Mouse (Mus musculus): ENCODE data around the gene Akap6. TPM values are rescaled to one million over a fixed set of nuclear protein-coding genes. Genes with fewer than 3 reads are reported as not detected.

The Akap6 gene
- total RNA-seq (2012; rRNA removed) (0.38 and 0.42 TPM in 2 replicates), total RNA-seq (2014; rRNA removed) (0.09 and 0.12 TPM in 2 replicates), polyA plus RNA-seq (2012; ENCODE audit: insufficient read length, low read depth) (0.30 and 0.33 TPM in 2 replicates)

DNA sequence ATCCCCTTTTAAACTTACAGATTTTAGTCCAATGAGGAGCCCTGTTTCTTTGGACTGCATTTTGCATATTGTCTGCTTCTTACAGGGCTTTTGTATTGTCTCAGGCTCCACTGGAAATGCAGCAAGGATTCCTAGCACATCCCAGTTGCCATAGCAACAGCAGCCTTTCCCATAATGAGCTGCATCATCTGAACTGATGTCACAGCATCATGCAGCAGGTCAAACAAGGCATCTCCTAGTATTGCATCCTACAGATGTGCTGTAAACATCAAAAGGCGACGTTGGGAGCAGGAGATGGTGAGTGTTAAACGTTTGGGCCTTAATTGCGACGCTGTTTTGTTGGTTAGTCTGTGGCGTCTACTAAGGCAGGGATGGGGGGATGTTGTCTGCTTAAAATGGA lies at the start of gene Akap6:
TSS of gene Akap6 (plus strand) at position 238 of the 400 bp plus-strand sequence.
- Histone ChIP-seq H3K36me3 (replicated peaks in 1 of 2; ENCODE audit: control insufficient read depth in 1 of 2, insufficient read depth in 1 of 2, low read length in 1 of 2) (no peaks in the 10 kb centered on the region), H3K9me3 (replicated peaks; ENCODE audit: low read length) (no peaks in the 10 kb centered on the region), H3K4me3 (replicated peaks in 1 of 3; ENCODE audit: low read depth in 2 of 3, low read length in 2 of 3, poor library complexity in 1 of 3) (no peak within 1 kb of the TSS), H3K79me2 (replicated peaks; ENCODE audit: control insufficient read depth, extremely low read depth, insufficient read depth, poor library complexity, severe bottlenecking) (no peaks in the 10 kb centered on the region), H3K4me2 (ENCODE audit: insufficient read depth, low read depth, poor library complexity, severe bottlenecking) (no peak within 1 kb of the TSS), H3K27ac (ENCODE audit: insufficient read depth, low read depth) (no peak within 1 kb of the TSS), H3K4me1 (ENCODE audit: control insufficient read depth in 1 of 2, insufficient read depth in 2 of 2) (peaks cover 0 to 3% of the 10 kb centered on the region in 2 experiments; a peak in 1 of 4 replicates), H3K27me3 (replicated peaks) (no peaks in the 10 kb centered on the region), H3K9ac (ENCODE audit: insufficient read depth, low read depth) (no peak within 1 kb of the TSS)
- dilution Hi-C loops (cut with MboI; ENCODE audit: extremely low pct_ligation_motif_present, extremely low pct_unique_long_range_greater_than_20kb, low sequenced_read_pairs) (no loop called here), in situ Hi-C loops (cut with MboI; ENCODE audit: low pct_ligation_motif_present, low pct_unique_long_range_greater_than_20kb, low sequenced_read_pairs) (no loop called here)
- DNase-seq (ENCODE audit: extremely low read depth) = no peak
- no peak for TF ChIP-seq JUND (conservative IDR thresholded peaks at IDR 0.05; ENCODE audit: low read depth, low read length)
- no peak for TF ChIP-seq UBTF (IDR thresholded peaks at IDR 0.05; ENCODE audit: low read depth, low read length)
- TF ChIP-seq ETS1 (conservative IDR thresholded peaks at IDR 0.05; ENCODE audit: low read depth, low read length) = no peak
- no peak for TF ChIP-seq MAFK (IDR thresholded peaks at IDR 0.05; ENCODE audit: insufficient replicate concordance, low read length)
- no peak for TF ChIP-seq IRF4 (IDR thresholded peaks at IDR 0.05; ENCODE audit: low read depth, low read length)
- TF ChIP-seq MXI1 (IDR thresholded peaks at IDR 0.05; ENCODE audit: low read depth, low read length) = no peak
- TF ChIP-seq POLR2A (IDR thresholded peaks at IDR 0.05; ENCODE audit: low read depth, low read length) = no peak
- no peak for TF ChIP-seq MAX (IDR thresholded peaks at IDR 0.05; ENCODE audit: low read length)
- TF ChIP-seq CHD1 (IDR thresholded peaks at IDR 0.05; ENCODE audit: low read depth, low read length) = no peak
- no peak for TF ChIP-seq E2F4 (IDR thresholded peaks at IDR 0.05; ENCODE audit: insufficient replicate concordance, low read depth, low read length)
- no peak for TF ChIP-seq MEF2A (IDR thresholded peaks at IDR 0.05; ENCODE audit: borderline replicate concordance, low read depth, low read length)

DNA sequence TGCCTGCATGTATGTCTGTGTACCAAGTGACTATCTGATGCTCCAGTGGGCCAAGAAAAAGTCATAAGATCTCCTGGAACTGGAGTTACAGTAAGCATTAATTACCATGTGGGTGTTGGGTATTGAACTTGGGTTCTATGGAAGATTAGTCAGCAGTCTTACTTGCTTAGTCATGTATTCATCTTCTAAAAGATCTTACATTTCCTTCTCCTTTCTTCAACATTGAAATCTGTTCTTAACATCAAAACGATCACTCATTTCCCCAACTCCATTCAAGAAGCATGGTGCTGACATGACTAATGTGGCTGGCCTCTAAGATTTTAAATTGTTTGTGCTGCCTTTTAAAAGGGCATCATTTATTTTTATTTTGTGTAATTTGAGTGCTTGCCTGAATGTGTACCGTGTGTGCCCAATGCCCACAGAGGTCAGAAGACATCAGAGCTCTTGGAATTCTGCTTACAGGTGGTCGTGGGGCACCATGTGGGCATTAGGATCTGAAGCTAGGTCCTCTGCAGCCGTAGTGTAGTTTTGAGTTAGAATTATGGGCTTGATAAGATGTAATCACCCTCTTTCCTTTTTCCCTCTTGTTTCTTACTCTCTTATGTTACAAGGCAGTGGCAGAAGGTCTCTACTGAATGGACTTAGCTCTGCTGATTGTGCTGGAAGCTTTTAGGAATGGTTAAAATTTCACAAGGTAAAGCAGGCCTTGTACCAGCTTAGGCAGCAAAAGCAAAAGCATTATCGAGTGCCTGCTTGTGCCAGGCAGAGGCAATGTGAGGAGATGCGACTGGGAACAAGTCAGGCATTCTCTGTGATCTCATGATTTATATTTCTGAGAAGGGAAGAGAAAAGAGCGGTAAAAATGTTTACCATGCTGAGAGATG lies 36.0 kb upstream of the Akap6 start:
- Histone ChIP-seq H3K4me3 (replicated peaks in 1 of 3; ENCODE audit: low read depth in 2 of 3, low read length in 2 of 3, poor library complexity in 1 of 3) (no peak overlapping the region), H3K27ac (ENCODE audit: insufficient read depth, low read depth) (no peak overlapping the region), H3K9ac (ENCODE audit: insufficient read depth, low read depth) (no peak overlapping the region), H3K36me3 (replicated peaks in 1 of 2; ENCODE audit: control insufficient read depth in 1 of 2, insufficient read depth in 1 of 2, low read length in 1 of 2) (no peaks in the 10 kb centered on the region), H3K9me3 (replicated peaks; ENCODE audit: low read length) (no peaks in the 10 kb centered on the region), H3K4me2 (ENCODE audit: insufficient read depth, low read depth, poor library complexity, severe bottlenecking) (no peak overlapping the region), H3K27me3 (replicated peaks) (no peaks in the 10 kb centered on the region), H3K79me2 (replicated peaks; ENCODE audit: control insufficient read depth, extremely low read depth, insufficient read depth, poor library complexity, severe bottlenecking) (no peaks in the 10 kb centered on the region), H3K4me1 (ENCODE audit: control insufficient read depth in 1 of 2, insufficient read depth in 2 of 2) (peaks cover 0 to 19% of the 10 kb centered on the region in 2 experiments; a peak in 2 of 4 replicates)
- TF ChIP-seq BHLHE40 (IDR thresholded peaks at IDR 0.05; ENCODE audit: low read depth, low read length) (no peak), NRF1 (IDR thresholded peaks at IDR 0.05; ENCODE audit: low read depth, low read length) (no peak), POLR2A (IDR thresholded peaks at IDR 0.05; ENCODE audit: low read depth, low read length) (no peak), RCOR1 (conservative IDR thresholded peaks at IDR 0.05; ENCODE audit: low read depth, low read length) (no peak), UBTF (IDR thresholded peaks at IDR 0.05; ENCODE audit: low read depth, low read length) (no peak), CTCF (conservative IDR thresholded peaks at IDR 0.05 in 1 of 2, IDR thresholded peaks at IDR 0.05 in 1 of 2; ENCODE audit: low read depth in 2 of 2, low read length in 2 of 2) (no peak), MYC (IDR thresholded peaks at IDR 0.05; ENCODE audit: low read depth, low read length) (no peak), MAX (IDR thresholded peaks at IDR 0.05; ENCODE audit: low read length) (no peak), ZNF384 (IDR thresholded peaks at IDR 0.05; ENCODE audit: low read depth, low read length) (no peak), USF1 (IDR thresholded peaks at IDR 0.05; ENCODE audit: low read depth, low read length) (no peak), IRF4 (IDR thresholded peaks at IDR 0.05; ENCODE audit: low read depth, low read length) (no peak), HCFC1 (IDR thresholded peaks at IDR 0.05; ENCODE audit: low read depth, low read length) (no peak), JUND (conservative IDR thresholded peaks at IDR 0.05; ENCODE audit: low read depth, low read length) (no peak)
- in situ Hi-C loops (cut with MboI; ENCODE audit: low pct_ligation_motif_present, low pct_unique_long_range_greater_than_20kb, low sequenced_read_pairs) = no loop called here
- dilution Hi-C loops (cut with MboI; ENCODE audit: extremely low pct_ligation_motif_present, extremely low pct_unique_long_range_greater_than_20kb, low sequenced_read_pairs) = no loop called here
- DNase-seq (ENCODE audit: extremely low read depth) = no peak
